Mouse (Mus musculus) myocyte (in vitro differentiated cells): ENCODE results near the gene Olfr64.

Experiments
- CEBPB ChIP-seq: IDR thresholded peaks from 2 replicates; pipeline ENCODE4 v1.6.1; 2011; ENCODE audit warnings: mild to moderate bottlenecking, moderate library complexity; ENCODE audit not compliant: poor library complexity, insufficient read depth, severe bottlenecking
- E2F4 ChIP-seq: IDR thresholded peaks from one replicate; pipeline ENCODE4 v1.6.1; 2011; ENCODE audit warnings: mild to moderate bottlenecking, control low read depth, moderate library complexity; ENCODE audit not compliant: insufficient read depth
- MAX ChIP-seq: IDR thresholded peaks from one replicate; pipeline ENCODE4 v1.6.1; 2011; ENCODE audit warnings: low read depth, mild to moderate bottlenecking, control low read depth
- MYOD1 ChIP-seq, 3 experiments: IDR thresholded peaks; one replicate each; pipeline ENCODE4 v1.6.1; 2011; ENCODE audit warnings: control low read depth in 2 of 3, low read depth in 2 of 3, mild to moderate bottlenecking in 2 of 3, moderate library complexity in 1 of 3; ENCODE audit not compliant: insufficient read length in 2 of 3, control insufficient read depth in 1 of 3
- MYOG ChIP-seq, 3 experiments: IDR thresholded peaks; one replicate each; pipeline ENCODE4 v1.6.1; 2011; ENCODE audit warnings: control low read depth in 2 of 3, low read depth in 2 of 3, mild to moderate bottlenecking in 2 of 3; ENCODE audit not compliant: insufficient read length in 2 of 3, control insufficient read depth in 1 of 3, insufficient read depth in 1 of 3
- POLR2A ChIP-seq: IDR thresholded peaks from one replicate; pipeline ENCODE4 v1.6.1; 2011; ENCODE audit warnings: low read depth, mild to moderate bottlenecking, control low read depth, moderate library complexity; ENCODE audit not compliant: insufficient read length
- POLR2AphosphoS2 ChIP-seq: IDR thresholded peaks from one replicate; pipeline ENCODE4 v1.6.1; 2011; ENCODE audit warnings: low read depth, control low read depth; ENCODE audit not compliant: insufficient read length
- REST ChIP-seq: IDR thresholded peaks from one replicate; pipeline ENCODE4 v1.6.1; 2011; ENCODE audit warnings: mild to moderate bottlenecking, control low read depth, moderate library complexity; ENCODE audit not compliant: insufficient read depth, insufficient read length
- SRF ChIP-seq: IDR thresholded peaks from one replicate; pipeline ENCODE4 v1.6.1; 2011; ENCODE audit warnings: low read depth; ENCODE audit not compliant: control insufficient read depth, insufficient read length
- TCF12 ChIP-seq: IDR thresholded peaks from one replicate; pipeline ENCODE4 v1.6.1; 2011; ENCODE audit warnings: mild to moderate bottlenecking, control low read depth; ENCODE audit not compliant: poor library complexity, insufficient read depth, severe bottlenecking
- TCF3 ChIP-seq: IDR thresholded peaks from one replicate; pipeline ENCODE4 v1.6.1; 2011; ENCODE audit warnings: low read depth, control low read depth; ENCODE audit not compliant: insufficient read length
- USF1 ChIP-seq: IDR thresholded peaks from one replicate; pipeline ENCODE4 v1.6.1; 2011; ENCODE audit warnings: low read depth, mild to moderate bottlenecking, control low read depth, moderate library complexity

- no peak for TF ChIP-seq MYOG (IDR thresholded peaks at IDR 0.05; ENCODE audit: control insufficient read depth in 1 of 3, insufficient read depth in 1 of 3, insufficient read length in 2 of 3, low read depth in 2 of 3)
- TF ChIP-seq POLR2A, result no peak
- TF ChIP-seq USF1, result no peak
- no peak for TF ChIP-seq E2F4
- no peak for TF ChIP-seq TCF12
- no peak for TF ChIP-seq TCF3
- no peak for TF ChIP-seq POLR2AphosphoS2
- no peak for TF ChIP-seq CEBPB
- no peak for TF ChIP-seq REST
- no peak for TF ChIP-seq SRF
- no peak for TF ChIP-seq MAX
- no peak for TF ChIP-seq MYOD1 (IDR thresholded peaks at IDR 0.05; ENCODE audit: control insufficient read depth in 1 of 3, insufficient read length in 2 of 3, low read depth in 2 of 3)
Observed at GRCm38 (mm10) chr7:103844525-103845325, 49.6 kb downstream of the Olfr64 start.
